Mouse (Mus musculus) granulocyte monocyte progenitor cell, adult 5-6 weeks (primary cell): ENCODE data around the gene Slc9a9. TPM values are rescaled to one million over a fixed set of nuclear protein-coding genes. Genes with fewer than 3 reads are reported as not detected.
"Not testable (repeated sequence)": the region's sequence is repeated elsewhere in the genome, so short reads cannot be mapped to it uniquely, and the experiment has no call there.

Source experiments
- ATAC-seq: replicated peaks from 2 replicates; pipeline ENCODE4 v1.8.0; 2016; ENCODE audit warnings: mild to moderate bottlenecking, moderate TSS enrichment, inconsistent platforms; ENCODE audit not compliant: poor library complexity, severe bottlenecking
- total RNA-seq, 2 experiments: library from RNA; stranded (forward) in 1 of 2; stranded (reverse) in 1 of 2; fragments of 200-712, 200-1000 nt in 1 of 2; fragments of >200 nt in 1 of 2; fragmentation: Nextera tagmentation in 1 of 2; gene quantifications; 2 replicates each; pipeline ENCODE4 v1.2.3; 2014 to 2017

Gene Slc9a9
- total RNA-seq (2014; fragmentation: Nextera tagmentation) (10.5 and 13.8 TPM in 2 replicates), total RNA-seq (2017) (7.6 and 11.1 TPM in 2 replicates)

DNA sequence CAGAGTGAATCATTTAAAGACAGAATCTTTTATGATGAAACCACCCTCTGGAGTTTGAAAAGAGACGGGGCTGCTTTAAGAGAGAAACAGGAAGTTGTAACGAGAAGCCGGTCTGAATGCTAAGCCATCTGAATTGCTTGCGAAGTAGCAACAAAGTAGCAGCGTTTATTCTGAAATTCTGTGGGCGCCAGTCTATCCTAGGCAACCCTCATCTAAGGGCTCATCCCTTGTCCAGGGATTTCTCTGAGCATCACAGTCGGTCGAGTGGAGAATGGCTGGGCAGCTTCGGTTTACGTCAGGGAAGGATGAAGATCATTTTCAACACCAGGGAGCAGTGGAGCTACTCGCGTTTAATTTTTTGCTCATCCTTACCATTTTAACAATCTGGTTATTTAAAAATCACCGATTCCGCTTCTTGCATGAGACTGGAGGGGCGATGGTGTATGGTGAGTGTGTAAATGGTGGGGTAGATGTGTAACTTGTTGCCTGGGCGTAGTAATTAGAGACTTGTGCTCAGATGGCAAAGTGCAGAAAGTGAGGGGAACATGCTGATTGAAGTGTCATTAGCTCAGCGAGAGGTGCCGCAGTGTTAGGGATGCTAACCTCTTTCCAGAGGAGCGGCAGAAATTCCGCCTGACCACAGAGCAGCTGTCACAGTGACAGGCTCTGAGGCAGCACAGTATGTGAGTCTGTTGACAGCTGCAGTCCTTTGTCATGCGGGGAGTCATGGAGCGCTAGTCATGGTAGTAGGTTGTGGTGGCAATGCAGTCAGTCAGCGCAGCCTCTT lies at the start of gene Slc9a9:
TSS of gene Slc9a9 (plus strand) at position 119 of the 787 bp plus-strand sequence.
- peak; percentile 59 for ATAC-seq

DNA sequence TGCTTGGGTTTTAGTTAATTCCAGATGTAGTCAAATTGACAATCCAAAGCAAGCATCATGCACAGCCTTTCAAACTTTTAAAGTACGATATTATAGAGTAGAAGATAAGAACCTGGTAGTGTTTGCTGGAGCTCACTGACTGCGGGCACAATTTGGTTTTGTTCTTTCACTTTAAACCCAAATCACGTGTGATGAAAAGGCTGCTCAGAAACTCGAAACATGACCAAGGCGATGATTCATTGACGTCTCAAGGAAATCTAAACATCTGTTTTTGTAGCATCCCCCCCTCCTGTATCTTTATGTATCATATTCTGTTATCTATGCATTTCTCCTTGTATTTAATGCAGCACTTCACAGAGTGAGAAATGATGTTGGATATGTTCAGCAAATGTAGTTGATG lies 49.4 kb upstream of the Slc9a9 start:
- no peak for ATAC-seq

- ATAC-seq: no peak
Measured at GRCm38 (mm10) chr9:94620846-94621245, 48.9 kb upstream of the Slc9a9 start.

- ATAC-seq: no peak
Measured at GRCm38 (mm10) chr9:94621902-94622301, 47.8 kb upstream of the Slc9a9 start.

GRCm38 (mm10) chr9:94626737-94627136 lies 43.0 kb upstream of the Slc9a9 start:
- ATAC-seq: no peak

DNA sequence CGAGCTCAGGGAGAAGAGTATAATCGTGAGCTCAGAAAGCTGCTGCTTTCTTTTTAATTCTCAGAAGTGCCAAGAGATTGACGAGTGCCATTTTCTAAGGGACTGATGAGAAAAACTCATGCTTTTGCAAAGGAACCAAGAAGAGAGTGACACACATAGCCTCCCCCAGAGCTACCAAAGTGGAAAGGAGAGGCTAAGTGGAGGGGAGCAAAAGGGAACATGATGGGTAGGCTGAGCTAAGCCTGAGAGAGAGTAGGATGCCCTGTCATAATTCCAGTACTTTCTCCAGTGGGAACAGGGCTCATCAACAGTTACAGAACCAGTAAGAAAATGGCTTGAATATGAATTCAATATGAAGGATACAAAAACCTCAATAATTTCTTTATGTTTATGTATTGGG lies 40.8 kb upstream of the Slc9a9 start:
- no peak for ATAC-seq

GRCm38 (mm10) chr9:94634275-94634674 lies 35.4 kb upstream of the Slc9a9 start:
- not testable (repeated sequence) for ATAC-seq

GRCm38 (mm10) chr9:94645631-94646030 lies 24.1 kb upstream of the Slc9a9 start:
- ATAC-seq: peak; percentile 21; the same call in 1 of the 2 replicates

- peak; percentile 82 for ATAC-seq
Measured at GRCm38 (mm10) chr9:94647425-94647824, 22.3 kb upstream of the Slc9a9 start.

- ATAC-seq: no peak
Measured at GRCm38 (mm10) chr9:94649991-94650390, 19.7 kb upstream of the Slc9a9 start.

DNA sequence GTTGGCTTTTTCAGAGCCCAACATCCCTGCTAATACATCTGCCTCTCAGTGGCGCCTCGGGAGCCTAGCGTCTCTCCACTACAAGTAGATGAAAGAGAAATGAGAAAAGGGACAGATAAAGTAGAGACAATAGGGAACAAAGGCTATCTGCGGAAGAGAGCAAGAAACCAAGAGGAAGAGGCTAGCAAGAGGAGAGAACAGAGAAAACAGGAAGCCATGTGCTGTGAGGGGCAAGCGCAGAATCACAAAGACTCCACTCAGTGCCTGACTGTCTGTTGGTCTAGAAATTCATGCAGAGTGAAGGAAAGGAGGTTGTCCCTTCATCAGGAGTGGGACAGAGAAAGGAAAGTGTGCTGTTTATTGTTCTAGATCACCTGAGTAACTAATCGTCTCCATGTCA lies 16.5 kb upstream of the Slc9a9 start:
- peak; percentile 82 for ATAC-seq

DNA sequence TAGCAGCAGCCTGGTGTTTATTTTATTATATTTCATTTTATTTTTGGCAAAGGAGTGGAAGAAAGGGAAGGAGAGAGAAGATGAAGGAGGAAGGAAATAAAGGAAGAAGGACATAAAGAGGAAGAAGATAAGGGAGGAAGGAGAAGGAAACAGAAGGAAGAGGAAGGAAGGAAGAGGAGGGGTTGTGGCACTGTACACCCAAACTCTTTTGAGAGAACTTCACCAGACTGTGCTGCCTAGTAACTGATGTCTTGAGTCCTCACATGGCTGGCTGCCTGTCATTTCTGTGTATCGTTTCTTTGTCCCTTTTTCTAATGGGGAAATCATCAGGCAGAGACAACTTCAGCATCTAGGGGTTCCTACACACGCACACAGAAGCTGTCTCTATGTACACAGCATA lies 15.9 kb upstream of the Slc9a9 start:
- peak; percentile 53 for ATAC-seq

GRCm38 (mm10) chr9:94656265-94656664 lies 13.4 kb upstream of the Slc9a9 start:
- no peak for ATAC-seq

GRCm38 (mm10) chr9:94659401-94660152 lies 10.1 kb upstream of the Slc9a9 start:
- 0 out of 2 replicates have a peak, but pooled peaks have one; percentile 16 for ATAC-seq

- no peak for ATAC-seq
Measured at GRCm38 (mm10) chr9:94661768-94662167, 7.9 kb upstream of the Slc9a9 start.

GRCm38 (mm10) chr9:94665248-94665647 lies 4.5 kb upstream of the Slc9a9 start:
- ATAC-seq: peak; percentile 69

GRCm38 (mm10) chr9:94668589-94668988 lies 1.1 kb upstream of the Slc9a9 start:
- peak; percentile 60 for ATAC-seq

DNA sequence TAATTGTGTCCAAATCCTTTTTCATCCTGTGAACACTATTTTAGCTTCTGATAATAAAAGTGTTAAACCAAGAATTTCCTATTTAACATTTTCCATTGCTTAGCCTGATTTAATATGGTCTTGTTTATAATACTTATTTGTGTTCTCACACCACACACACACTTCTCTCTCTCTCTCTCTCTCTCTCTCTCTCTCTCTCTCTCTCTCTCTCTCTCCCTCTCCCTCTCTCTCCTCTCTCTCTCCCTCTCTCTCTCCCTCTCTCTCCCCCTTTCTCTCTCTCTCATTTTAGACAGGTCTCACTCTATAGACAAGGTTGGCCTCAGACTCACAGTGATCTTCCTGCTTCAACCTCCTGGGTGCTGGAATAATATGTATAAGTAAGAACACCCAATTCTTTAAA lies 995 bp downstream of the Slc9a9 start:
- ATAC-seq: no peak

DNA sequence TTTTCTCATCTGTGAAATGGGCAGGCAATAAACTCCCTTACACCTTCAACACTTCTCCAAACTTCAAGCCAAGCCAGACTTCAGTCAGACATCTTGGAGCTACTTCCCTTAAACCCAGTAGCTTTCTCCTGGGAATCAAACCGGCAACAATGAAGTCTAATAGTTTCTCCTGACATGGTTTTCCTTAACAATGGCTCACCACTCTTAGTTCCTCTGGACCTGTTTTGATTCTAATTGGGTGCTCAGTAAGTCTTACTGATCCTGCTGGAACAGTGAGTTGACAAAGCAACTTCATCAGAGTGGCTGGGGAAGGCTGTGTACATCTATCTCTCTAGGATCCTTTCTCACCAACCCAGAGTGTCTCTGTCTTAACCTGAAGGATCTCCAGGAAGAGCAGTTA lies 5.0 kb downstream of the Slc9a9 start:
- no peak for ATAC-seq

DNA sequence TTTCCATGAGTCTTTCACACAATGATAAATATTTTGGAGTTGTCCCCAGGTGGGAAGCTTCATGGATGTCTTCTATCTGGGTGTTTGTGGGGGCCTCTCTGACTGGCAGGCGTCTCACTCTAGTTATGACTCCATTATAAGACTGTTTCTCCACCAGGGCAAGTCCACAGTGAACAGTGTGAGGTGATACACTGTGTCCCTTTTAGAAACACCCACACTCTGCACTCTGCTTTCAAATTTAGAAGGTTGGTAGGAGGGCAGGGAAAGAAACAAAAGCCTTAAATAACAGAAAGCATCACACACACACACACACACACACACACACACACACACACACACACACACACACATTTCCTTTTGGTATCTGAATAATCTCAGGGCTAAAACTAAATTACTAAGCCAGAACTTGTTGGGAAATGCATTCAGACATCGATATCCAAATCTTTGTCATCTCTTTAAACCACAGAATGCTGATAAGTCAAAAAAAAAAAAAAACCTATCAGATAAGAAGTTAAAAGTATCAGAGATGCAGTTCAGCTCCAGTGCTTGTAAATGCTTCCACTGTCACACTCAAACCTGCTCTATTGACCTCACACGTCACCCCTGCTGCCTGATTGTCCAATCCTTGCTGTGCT lies 8.4 kb downstream of the Slc9a9 start:
- 0 out of 2 replicates have a peak, but pooled peaks have one; percentile 22 for ATAC-seq
